Mouse (Mus musculus) heart, adult 2 months (tissue): ENCODE results near the gene Aes. TPM values are rescaled to one million over a fixed set of nuclear protein-coding genes. Genes with fewer than 3 reads are reported as not detected.
A peak's percentile ranks its signal among the peaks of the same experiment; 100 is the strongest.

ENCODE experiments used
- DNase-seq, 2 experiments: peaks; one replicate each; pipeline ENCODE4 v3.0.0; 2021
- H3K27ac ChIP-seq: fragments of 200-600 bp; 2 replicates; pipeline ENCODE4 v1.8.1; 2022
- H3K27me3 ChIP-seq: fragments of 200-500 bp; 2 replicates; pipeline ENCODE4 v1.6.1; 2012; ENCODE audit warnings: mild to moderate bottlenecking, low read length, inconsistent platforms, mixed read lengths; ENCODE audit not compliant: control insufficient read depth, insufficient read depth
- H3K36me3 ChIP-seq: fragments of 200-500 bp; 2 replicates; pipeline ENCODE4 v1.6.1; 2012; ENCODE audit warnings: low read length, inconsistent platforms; ENCODE audit not compliant: control insufficient read depth, insufficient read depth
- H3K4me1 ChIP-seq: fragments of 200-500 bp; 2 replicates; pipeline ENCODE4 v1.6.1; 2011; ENCODE audit warnings: low read length; ENCODE audit not compliant: control insufficient read depth, insufficient read depth
- H3K4me3 ChIP-seq: fragments of 200-600 bp; 2 replicates; pipeline ENCODE4 v1.8.1; 2022
- H3K79me2 ChIP-seq: fragments of 200-500 bp; replicated peaks from 2 replicates; pipeline ENCODE4 v1.6.1; 2012; ENCODE audit warnings: mild to moderate bottlenecking, inconsistent platforms, low read length, moderate library complexity, mixed read lengths; ENCODE audit not compliant: control insufficient read depth, insufficient read depth
- H3K9ac ChIP-seq: fragments of 200-500 bp; 2 replicates; pipeline ENCODE4 v1.6.1; 2012; ENCODE audit warnings: low read depth, mild to moderate bottlenecking, control low read depth, inconsistent platforms, low read length, mixed read lengths
- CTCF ChIP-seq: fragments of 200-600 bp; IDR thresholded peaks from 2 replicates; pipeline ENCODE4 v1.8.1; 2022; ENCODE audit warnings: antibody characterized with exemption, mild to moderate bottlenecking, moderate library complexity
- EP300 ChIP-seq: fragments of 200-500 bp; IDR thresholded peaks from 2 replicates; pipeline ENCODE4 v1.6.1; 2011; ENCODE audit warnings: low read depth, low read length, control low read depth; ENCODE audit not compliant: insufficient read depth
- POLR2A ChIP-seq: fragments of 200-500 bp; IDR thresholded peaks from 2 replicates; pipeline ENCODE4 v1.6.1; 2011; ENCODE audit warnings: mild to moderate bottlenecking, low read depth, low read length, control low read depth; ENCODE audit not compliant: insufficient read depth
- WGBS: fragments of 180-500 bp; shearing (Covaris S2); methylation state at CpG from one replicate; pipeline ENCODE4 v1.1.7; 2018; 5-methylcytosine and 5-hydroxymethylcytosine counted together
- intact Hi-C: fragments of 180-260 bp; cut with DNase I; formaldehyde crosslinking; loops from one replicate; pipeline ENCODE4 v1.15.1; 2025
- polyA plus RNA-seq: library from polyadenylated mRNA; depleted of rRNA; stranded (reverse); fragments of >200 nt; gene quantifications from 2 replicates; pipeline ENCODE4 v1.2.3, GENCODE M21; 2012
- total RNA-seq, 2 experiments: library from RNA; stranded (reverse); gene quantifications; 2 replicates each; pipeline ENCODE4 v1.2.3; 2021

Gene Aes
- total and polyA plus RNA-seq, 3 experiments, result 982 to 3,063 (median 1,113) TPM

DNA sequence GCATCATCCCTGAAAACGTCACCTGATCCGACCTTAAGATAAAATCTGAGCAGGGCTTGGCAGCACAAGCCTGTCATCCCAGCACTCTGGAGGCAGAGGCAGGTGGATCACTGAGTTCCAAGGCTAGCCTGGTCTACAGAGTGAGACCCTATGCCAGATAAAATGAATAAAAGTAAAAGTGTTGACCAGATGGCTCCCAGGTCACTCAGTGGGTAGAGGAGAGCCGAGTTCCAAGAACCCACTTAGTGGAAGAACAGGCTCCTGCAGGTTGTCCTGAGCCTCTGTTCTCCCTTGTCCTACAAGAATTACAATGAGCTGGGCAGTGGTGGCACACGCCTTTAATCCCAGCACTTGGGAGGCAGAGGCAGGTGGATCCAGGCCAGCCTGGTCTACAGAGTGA is 33.9 kb downstream of the Aes start:
- H3K27me3 ChIP-seq, result no peaks in the 10 kb centered on the region
- TF ChIP-seq CTCF (no peak), EP300 (no peak), POLR2A (no peak)
- H3K4me3 ChIP-seq, result no peak overlapping the region
- H3K4me1 ChIP-seq, result peaks cover 2% of the 10 kb centered on the region
- no peaks in the 10 kb centered on the region for H3K36me3 ChIP-seq
- H3K79me2 ChIP-seq, result no peaks in the 10 kb centered on the region
- no peak overlapping the region for H3K9ac ChIP-seq
- DNase-seq, result no peak
- H3K27ac ChIP-seq, result no peak overlapping the region
- 69% methylated on average over 4 of the region's 4 CpGs for WGBS
- intact Hi-C loops, result no loop called here

DNA sequence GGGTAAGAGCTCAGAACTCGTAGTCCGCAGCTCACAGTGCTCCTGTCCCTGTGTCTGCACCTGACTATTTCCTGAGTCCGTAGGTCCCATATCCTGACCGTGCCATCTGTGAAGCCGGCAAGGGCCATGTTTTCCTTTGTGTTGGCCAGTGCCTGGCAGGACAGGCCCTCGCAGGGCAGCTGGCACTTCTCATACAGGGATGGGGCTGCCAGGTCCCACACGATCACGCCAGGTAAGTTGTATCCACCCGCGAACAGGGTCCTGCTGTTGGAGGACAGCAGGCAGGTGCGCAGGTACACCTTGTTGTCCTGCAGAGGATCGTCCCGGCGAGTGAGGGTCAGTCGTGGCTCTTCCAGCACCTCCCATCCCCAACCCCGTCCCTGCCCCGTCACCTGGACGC is 34.6 kb downstream of the Aes start:
- intact Hi-C loops, result no loop called here
- no peak overlapping the region for H3K9ac ChIP-seq
- H3K27ac ChIP-seq, result no peak overlapping the region
- no peak for DNase-seq
- H3K4me1 ChIP-seq, result peaks cover 2% of the 10 kb centered on the region
- H3K79me2 ChIP-seq, result no peaks in the 10 kb centered on the region
- WGBS, result 76% methylated on average over 18 of the region's 18 CpGs
- no peak overlapping the region for H3K4me3 ChIP-seq
- TF ChIP-seq POLR2A (no peak), EP300 (no peak), CTCF (no peak)
- no peaks in the 10 kb centered on the region for H3K27me3 ChIP-seq
- no peaks in the 10 kb centered on the region for H3K36me3 ChIP-seq

DNA sequence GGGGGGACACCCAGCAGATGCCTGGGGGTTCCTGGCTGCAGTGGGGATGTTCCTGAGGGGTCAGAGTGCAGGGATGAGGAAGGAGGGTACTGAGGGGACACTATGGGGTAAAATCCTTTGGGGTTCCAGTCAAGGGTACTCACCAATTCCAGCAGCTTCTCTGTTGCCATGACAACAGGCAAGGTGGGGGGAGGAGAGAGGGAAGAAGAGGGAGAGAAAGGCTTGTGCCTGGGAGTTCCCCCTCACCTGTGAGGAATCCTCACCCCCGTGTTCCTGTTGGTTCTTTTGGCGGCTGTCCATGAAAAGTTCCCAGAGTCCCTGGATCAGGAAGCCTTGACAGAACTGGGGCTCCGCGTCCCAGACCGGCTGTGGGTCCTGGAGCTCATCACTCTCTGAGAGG is 36.3 kb downstream of the Aes start:
- Histone ChIP-seq H3K4me3 (no peak overlapping the region), H3K9ac (no peak overlapping the region), H3K27ac (no peak overlapping the region), H3K27me3 (no peaks in the 10 kb centered on the region), H3K79me2 (no peaks in the 10 kb centered on the region), H3K36me3 (no peaks in the 10 kb centered on the region), H3K4me1 (peaks cover 2% of the 10 kb centered on the region)
- 33% methylated on average over 5 of the region's 5 CpGs for WGBS
- TF ChIP-seq CTCF, result no peak
- TF ChIP-seq EP300, result no peak
- TF ChIP-seq POLR2A, result no peak
- intact Hi-C loops, result no loop called here
- no peak for DNase-seq

DNA sequence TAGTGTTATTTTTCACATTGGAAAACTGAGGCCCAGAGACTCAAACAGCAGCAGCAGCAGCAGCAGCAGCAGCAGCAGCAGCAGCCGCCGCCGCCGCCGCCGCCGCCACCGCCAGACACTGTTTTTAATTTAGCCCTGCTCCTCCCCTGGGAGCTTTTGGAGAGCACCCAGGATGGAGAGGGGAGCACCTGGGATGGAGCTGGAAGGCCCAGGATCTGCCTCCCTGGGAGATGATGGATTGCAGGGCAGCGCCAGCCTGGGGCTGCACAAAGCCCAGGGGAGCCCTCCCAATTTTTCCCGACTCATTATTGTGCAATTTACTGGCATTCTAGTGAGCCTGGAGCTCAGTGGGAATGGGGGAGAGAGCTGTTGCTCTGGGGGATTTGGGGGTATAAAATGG is 37.3 kb downstream of the Aes start:
- peak overlapping the region; percentile 53 for H3K27ac ChIP-seq
- intact Hi-C loops, result no loop called here
- H3K79me2 ChIP-seq, result no peaks in the 10 kb centered on the region
- no peaks in the 10 kb centered on the region for H3K27me3 ChIP-seq
- H3K4me3 ChIP-seq, result no peak overlapping the region
- peak; percentile 62 to 68 for DNase-seq
- TF ChIP-seq EP300 (no peak), CTCF (no peak), POLR2A (no peak)
- 9% methylated on average over 10 of the region's 10 CpGs for WGBS
- peak overlapping the region; percentile 33; the same call in 1 of the 2 replicates for H3K9ac ChIP-seq
- no peaks in the 10 kb centered on the region for H3K36me3 ChIP-seq
- H3K4me1 ChIP-seq, result peaks cover 7% of the 10 kb centered on the region

DNA sequence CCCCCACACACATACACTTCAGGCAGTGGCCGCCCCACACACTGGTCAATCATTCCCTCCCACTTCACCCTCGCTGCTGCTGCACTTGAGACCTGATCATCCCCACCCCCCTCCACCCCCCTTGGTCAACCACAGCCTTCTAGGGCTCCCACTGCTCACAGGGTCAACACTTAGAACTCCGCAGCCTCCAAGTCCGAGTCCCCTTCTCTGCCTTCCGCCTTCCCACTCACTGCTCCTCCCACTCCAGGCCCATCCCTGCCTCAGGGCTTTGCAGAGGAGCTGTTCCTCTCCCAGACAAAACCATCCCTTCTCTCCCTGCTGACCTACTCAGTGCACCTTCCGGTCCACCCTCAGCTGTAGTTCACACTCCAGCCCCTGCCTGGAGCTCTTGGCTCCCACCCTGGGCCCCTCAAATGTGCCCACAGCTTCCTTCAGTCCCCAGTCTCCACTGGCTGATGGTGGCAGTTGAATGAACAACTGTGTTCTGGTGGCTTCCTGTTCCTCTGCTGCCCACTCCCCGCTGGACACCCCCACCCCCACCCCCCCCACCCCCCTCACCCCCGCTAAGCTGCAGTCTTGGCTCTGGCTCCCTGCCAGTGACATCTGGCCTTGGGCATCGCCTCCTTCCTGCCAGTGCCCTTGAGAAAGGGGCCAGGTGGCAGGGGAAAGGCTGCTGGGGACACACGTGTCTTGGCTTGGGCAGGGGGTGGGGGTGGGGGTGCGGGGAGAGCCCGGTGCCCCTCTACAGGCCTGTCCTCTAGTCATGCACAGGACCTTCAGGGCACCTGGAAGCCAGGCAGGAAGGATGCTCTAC is 38.1 kb downstream of the Aes start:
- Histone ChIP-seq H3K4me3 (no peak overlapping the region), H3K27ac (peak overlapping the region; percentile 41), H3K79me2 (no peaks in the 10 kb centered on the region), H3K36me3 (no peaks in the 10 kb centered on the region), H3K27me3 (no peaks in the 10 kb centered on the region), H3K9ac (peak overlapping the region; percentile 50), H3K4me1 (peaks cover 8% of the 10 kb centered on the region)
- WGBS, result 9% methylated on average over 12 of the region's 12 CpGs
- intact Hi-C loops, result no loop called here
- TF ChIP-seq EP300, result no peak
- peak; percentile 47; the same call in 1 of the 2 replicates for TF ChIP-seq POLR2A
- peak; percentile 63 to 64 for DNase-seq

DNA sequence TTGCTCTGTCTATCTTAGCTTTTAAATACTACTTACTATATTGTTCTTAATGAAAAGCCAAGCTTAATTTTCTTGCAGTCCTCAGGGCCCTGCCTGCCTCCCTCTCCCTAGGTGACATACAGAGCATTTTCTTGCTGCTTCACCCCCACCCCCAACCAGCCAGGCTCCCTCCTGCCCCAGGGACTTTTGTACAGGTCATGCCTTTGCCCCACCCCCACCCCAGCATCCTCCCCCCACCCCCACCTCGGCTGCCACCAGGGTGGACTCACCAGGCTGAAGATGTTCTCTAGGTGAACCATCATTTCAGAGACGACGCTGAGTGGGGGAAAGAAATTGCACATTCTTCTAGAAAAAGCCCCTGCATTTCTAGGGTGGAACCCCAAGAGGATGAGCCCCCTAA is 39.1 kb downstream of the Aes start:
- no peak overlapping the region for H3K9ac ChIP-seq
- no peaks in the 10 kb centered on the region for H3K36me3 ChIP-seq
- no peak overlapping the region for H3K4me3 ChIP-seq
- intact Hi-C loops, result loop anchor here (2.0 kb wide), 1 partner anchor 24 kb away; the partner anchor contains the start of gene Tle2
- no peak overlapping the region for H3K27ac ChIP-seq
- WGBS, result 63% methylated on average over 3 of the region's 3 CpGs
- no peaks in the 10 kb centered on the region for H3K79me2 ChIP-seq
- TF ChIP-seq CTCF, result no peak
- no peak for TF ChIP-seq POLR2A
- TF ChIP-seq EP300, result no peak
- H3K4me1 ChIP-seq, result peaks cover 10% of the 10 kb centered on the region
- no peaks in the 10 kb centered on the region for H3K27me3 ChIP-seq
- DNase-seq, result no peak
